Mouse (Mus musculus) telencephalon, adult 2 months (tissue): ENCODE measurements around the gene Fbxw21.
A peak's percentile ranks its signal among the peaks of the same experiment; 100 is the strongest.

Experiments
- DNase-seq: peaks from one replicate; pipeline ENCODE4 v3.0.0-alpha.2; 2011; ENCODE audit warnings: low read depth, low spot score

Fbxw21 gene

GRCm38 (mm10) chr9:109111591-109111990, 50.2 kb downstream of the Fbxw21 start:
- no peak for DNase-seq

DNA sequence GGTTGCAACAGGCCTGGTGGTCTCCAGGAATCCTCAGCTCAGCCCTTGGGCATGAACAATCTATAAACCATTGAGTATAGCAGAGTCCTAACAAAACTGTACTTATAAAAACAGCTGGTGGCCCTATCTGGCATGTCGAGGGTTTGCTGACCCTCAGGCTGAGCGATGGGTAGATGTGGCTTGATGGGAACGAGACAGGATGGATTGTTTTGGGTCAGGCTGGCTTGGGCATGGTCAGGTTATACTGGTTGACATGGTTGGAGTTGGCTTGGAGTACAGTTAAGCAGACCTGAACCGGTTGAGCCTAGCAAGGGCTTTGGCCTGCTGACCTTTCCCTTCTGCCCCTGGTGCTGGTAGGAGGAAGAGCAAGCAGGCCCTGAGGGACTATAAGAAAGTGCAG, 50.7 kb downstream of the Fbxw21 start:
- no peak for DNase-seq

GRCm38 (mm10) chr9:109110240-109110639, 51.6 kb downstream of the Fbxw21 start:
- DNase-seq = no peak

DNA sequence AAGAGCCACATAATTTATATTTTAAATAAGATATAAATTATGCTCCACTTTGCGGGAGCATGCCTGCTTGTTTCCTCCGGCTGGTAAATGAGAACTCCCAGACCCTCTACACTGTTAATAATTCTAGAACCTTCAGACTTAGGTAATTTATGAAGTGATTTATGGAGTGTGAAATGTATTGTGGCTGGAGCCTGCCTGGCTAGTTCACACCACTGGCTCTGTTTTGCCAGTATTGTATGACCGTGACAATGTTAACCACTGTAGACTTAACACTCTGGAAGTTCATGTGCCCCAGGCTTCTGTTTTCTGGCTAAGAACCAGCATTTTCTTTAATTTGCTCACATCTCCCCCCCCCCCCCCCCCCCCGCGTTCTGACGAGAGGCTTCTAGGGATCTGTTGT, 54.5 kb downstream of the Fbxw21 start:
- no peak for DNase-seq

- no peak for DNase-seq
Measured at GRCm38 (mm10) chr9:109105648-109106047, 56.2 kb downstream of the Fbxw21 start.

- no peak for DNase-seq
Measured at GRCm38 (mm10) chr9:109105011-109105410, 56.8 kb downstream of the Fbxw21 start.

DNA sequence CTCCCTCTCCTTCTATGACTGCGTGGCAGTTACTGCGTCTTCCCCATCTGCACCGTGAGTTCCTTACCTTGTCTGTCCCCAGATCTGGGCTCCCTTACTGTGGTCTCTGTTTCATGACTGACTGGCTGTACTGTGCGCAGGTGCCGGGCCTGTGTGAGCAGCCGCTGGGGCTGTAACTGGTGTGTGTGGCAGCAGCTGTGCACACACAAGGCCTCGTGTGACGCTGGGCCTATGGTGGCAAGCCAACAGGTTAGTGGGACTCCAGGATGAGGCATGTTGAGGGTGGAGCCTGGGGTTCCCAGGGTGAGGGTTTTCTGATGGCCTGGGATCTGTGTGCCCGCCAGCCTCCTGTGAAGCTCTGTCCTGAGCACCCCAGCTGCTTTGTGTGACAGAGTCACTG, 57.8 kb downstream of the Fbxw21 start:
- DNase-seq = no peak

DNA sequence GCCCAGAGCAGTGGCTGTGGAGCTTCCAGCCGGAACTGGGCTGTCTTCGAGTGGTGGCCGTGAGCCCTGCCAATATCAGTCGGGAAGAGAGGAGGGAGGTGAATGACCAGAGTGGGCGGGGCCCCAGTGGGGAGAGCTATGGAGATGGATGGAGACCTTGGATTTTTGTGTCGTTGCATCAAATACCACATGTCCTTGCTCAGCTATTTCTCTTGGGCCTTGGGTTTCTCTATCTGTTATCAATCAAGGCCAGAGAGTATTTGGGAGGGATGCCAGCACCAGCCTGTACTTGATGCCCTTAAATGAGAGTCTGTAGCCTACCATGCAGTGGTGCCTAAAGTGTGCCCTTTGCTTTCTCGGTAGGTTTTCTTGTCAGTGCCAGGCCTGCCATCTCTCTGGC, 58.6 kb downstream of the Fbxw21 start:
- DNase-seq = no peak

GRCm38 (mm10) chr9:109102541-109102940, 59.3 kb downstream of the Fbxw21 start:
- DNase-seq = no peak

DNA sequence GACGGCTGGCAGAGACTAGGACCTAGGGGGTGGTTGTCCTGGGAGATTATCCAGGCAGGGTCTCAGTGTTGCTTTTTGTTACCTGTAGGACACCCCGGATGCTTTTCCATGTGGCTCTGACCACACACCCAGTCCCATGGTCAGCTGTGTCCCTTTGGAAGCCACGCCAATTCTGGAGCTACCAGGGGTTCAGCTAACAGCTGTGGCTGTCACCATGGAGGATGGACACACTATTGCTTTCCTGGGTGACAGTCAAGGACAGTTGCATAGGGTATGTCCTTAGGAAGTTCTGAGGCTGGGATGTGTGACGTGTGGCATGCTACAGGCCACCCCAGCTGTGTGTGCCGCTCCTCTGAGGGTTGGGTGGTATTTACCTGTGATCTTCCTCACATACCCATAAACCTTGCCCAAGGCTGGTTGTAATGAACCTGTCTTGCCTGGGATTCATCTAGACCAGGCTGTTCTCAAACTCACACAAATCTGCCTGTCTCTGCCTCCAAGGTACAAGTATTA, 59.9 kb downstream of the Fbxw21 start:
- DNase-seq = no peak

GRCm38 (mm10) chr9:109100307-109100928, 61.4 kb downstream of the Fbxw21 start:
- no peak for DNase-seq

DNA sequence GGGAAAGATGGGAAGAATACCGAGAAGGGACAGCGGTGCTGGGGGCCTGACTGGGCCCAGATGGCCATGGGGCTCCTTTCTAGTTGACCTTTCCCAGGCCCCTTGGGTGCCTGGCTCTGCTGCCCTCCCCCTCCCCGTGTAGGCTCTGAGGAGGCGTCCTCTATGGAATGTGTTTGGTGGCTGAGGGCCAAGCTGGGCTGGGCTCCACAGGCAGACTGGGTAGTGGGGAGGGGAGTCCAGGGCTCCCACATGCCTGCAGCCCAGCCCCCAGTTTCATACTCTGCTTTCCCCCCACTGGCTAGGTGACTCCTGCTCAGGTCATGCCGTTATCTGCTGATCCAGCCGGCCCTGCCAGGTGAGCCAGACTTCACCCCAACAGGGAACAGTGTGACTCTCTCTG, 62.9 kb downstream of the Fbxw21 start:
- DNase-seq = no peak

GRCm38 (mm10) chr9:109098366-109098765, 63.5 kb downstream of the Fbxw21 start:
- no peak for DNase-seq

- peak; percentile 56 for DNase-seq
Measured at GRCm38 (mm10) chr9:109097831-109098230, 64.0 kb downstream of the Fbxw21 start.

- no peak for DNase-seq
Measured at GRCm38 (mm10) chr9:109097291-109097690, 64.5 kb downstream of the Fbxw21 start.

DNA sequence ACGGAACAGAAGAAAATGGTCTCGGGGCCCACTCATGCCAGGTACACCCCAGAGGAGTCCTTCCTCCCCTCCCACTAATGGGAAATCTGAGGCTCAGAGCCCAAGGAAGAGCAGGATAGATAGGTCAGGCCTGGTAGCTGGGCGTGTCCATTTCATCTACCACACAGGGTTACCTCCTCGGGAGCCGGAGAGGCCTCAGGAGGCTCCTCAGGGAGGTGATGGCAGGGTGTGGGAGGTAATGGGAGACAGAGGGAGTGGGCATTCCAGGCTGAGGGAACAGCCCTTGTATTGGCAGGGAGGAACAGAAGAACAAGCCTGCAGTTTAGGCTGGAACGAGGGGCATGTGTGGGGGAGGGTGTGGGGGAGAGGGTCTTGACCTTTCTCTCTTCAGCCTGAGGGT, 65.0 kb downstream of the Fbxw21 start:
- DNase-seq = no peak

- DNase-seq = no peak
Measured at GRCm38 (mm10) chr9:109096251-109096661, 65.6 kb downstream of the Fbxw21 start.

DNA sequence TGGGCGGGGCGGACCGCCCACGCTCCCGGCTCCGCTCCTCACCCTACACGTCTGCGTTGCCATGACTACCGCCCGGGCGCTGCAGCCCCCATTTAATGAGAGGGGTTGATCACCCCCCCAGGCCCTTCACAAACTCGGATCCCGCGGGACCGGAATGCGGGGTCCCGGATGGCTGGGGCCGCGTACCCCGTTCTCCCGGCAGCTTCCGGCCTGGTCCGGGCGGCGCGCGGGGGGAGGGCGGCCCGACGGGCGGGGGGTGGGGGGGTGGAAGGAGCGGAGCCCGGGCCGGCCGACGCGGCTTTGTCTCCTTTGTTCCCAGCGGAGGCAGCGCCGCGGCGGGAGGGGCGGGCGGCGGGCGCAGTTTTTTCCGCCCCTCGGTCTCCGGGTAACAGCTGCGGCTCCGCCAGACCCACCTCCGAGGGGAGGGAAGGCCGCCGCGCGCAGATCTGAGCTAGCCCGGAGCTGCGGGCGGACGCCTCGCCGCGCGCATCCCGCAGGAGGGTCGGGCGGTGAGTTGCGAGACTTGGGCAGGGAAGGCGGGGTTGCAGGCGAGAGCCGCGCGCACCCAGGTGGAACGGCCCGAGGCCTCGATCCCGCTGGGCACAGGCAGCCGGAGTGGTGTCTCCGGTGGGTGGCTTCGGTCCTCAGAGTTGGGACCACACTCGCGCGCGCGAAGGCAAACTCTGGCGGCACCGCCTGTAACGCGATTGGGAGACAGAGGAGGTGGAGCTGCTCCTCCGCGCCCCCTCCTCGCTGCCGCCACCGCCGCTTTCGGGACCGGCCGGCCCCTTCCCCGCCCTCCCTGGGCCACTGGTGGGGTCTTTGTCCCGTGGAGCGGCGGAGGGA, 66.5 kb downstream of the Fbxw21 start, which contains the start of gene Plxnb1:
Gene Plxnb1, plus strand, starts transcription at position 253 of the 846 bp plus-strand sequence.
- DNase-seq = no peak

DNA sequence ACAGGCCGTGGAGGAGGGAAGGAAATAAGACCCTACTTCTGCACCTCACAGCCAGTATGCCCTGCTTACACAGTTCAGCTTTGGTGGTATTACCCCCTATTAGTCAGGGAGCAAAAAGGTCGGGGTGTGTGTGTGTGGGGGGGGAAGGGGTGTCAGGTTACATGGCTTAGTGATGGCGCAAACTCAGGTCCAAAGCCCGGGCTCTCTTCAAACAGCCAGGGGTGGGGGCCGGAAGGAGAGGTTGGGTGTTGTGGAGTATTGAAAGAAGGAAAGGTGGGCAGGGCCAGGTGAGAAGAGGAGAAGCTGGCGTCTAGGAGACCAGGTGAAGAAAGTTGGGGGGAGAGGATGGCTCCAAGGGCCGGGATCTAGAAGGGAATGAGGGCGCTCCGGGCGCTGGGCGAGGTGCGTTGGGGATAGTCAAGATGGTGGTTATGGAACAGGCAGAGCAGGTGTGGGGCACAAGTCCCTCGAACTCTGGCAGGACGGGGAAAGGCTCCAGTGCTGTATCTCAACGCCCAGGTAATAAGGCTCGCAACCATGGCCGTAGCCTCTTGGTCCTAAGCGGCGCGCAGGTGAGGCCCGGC, 67.2 kb downstream of the Fbxw21 start:
- no peak for DNase-seq

DNA sequence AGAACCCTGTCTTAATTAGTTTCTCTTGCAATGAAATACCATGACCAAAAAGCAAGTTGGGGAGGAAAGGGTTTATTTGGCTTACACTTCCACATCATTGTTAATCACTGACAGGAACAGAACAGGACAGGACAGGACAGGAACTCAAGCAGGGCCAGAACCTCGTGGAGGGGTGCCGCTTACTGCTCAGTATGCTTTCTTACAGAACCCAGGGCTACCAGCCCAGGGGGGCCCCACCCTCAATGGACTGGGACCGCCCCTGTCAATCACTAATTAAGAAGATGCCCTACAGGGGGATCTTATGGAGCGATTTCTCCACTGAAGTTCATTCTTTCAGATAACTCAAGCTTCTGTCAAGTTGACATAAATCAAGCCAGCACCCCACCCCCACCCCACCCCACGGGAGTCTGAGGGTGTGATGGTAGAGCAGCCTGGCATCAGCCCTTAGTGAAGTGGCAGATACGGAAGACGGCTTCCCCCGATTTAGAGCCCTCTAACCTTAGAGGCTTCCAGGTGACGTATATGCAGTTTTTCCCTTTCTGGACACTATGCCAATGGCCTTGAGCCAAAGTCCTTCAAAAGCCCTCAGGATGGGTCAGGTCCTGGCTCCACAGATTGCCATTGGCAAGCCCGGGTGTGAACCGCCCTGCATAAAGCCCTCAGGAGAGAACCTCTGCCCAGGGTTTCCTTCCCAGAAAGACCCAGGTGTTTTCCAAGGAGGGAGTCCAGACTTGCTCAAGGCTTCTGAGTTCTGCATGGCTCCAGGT, 67.9 kb downstream of the Fbxw21 start:
- DNase-seq = no peak

DNA sequence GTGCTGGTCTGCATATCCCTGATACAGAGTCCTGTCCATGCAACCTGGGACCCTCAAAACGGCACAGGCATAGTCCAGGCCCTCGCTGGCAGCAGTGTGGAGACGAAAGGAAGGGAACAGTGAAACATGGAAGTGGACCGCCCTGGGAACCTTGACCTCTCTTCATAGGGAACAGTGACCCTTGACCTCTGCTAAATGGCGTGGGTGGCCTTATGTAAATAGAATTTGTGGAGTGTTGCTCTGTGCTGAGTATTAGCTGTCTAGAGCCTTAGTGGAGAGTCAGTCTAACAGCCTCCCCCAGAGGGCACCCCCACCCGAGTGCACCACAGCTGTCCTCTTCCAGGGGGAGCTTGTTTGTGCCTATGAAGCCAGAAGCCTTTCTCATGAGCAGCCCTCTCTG, 69.0 kb downstream of the Fbxw21 start:
- no peak for DNase-seq

DNA sequence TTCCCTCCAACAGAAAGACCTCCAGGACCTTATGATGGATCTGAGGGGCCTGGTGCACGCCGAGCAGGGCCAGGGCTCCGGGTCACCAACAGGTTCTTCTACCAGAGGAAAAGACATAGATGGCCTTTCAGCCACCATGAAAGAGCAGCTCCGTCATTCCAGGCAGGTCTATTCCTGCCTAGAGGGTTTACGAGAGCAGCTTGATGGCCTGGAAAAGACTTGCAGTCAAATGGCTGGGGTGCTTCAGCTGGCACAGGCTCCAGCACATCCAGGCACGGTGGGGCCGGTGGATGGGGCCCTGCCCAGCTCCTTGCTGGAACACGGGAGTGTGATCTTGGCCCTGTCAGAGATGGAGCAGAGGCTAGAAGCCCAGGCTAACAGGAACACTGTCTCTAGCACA, 70.0 kb downstream of the Fbxw21 start:
- DNase-seq = no peak
